Mouse (Mus musculus) erythroblast, embryonic 14.5 days (primary cell): ENCODE results near the gene Gpr55. TPM values are rescaled to one million over a fixed set of nuclear protein-coding genes. Genes with fewer than 3 reads are reported as not detected.

Source experiments
- H3K27me3 ChIP-seq: 2 replicates; pipeline ENCODE4 v1.6.1; 2012; ENCODE audit warnings: inconsistent platforms; ENCODE audit not compliant: control insufficient read depth
- H3K36me3 ChIP-seq: 2 replicates; pipeline ENCODE4 v1.6.1; 2012; ENCODE audit warnings: mild to moderate bottlenecking, inconsistent platforms; ENCODE audit not compliant: control insufficient read depth
- H3K4me1 ChIP-seq: 2 replicates; pipeline ENCODE4 v1.6.1; 2012; ENCODE audit warnings: inconsistent platforms; ENCODE audit not compliant: control insufficient read depth
- H3K4me3 ChIP-seq: replicated peaks from 2 replicates; pipeline ENCODE3; 2012; ENCODE audit warnings: moderate library complexity, mild to moderate bottlenecking, inconsistent platforms
- H3K9me3 ChIP-seq: 2 replicates; pipeline ENCODE4 v1.6.1; 2012; ENCODE audit warnings: low read length, inconsistent platforms, mixed read lengths; ENCODE audit not compliant: control insufficient read depth
- GATA1 ChIP-seq: IDR thresholded peaks from 2 replicates; pipeline ENCODE4 v1.6.1; 2012; ENCODE audit warnings: low read length, inconsistent platforms, mixed read lengths
- TAL1 ChIP-seq: IDR thresholded peaks from 3 replicates; pipeline ENCODE4 v1.6.1; 2012; ENCODE audit warnings: low read length, inconsistent platforms, mixed read lengths
- polyA plus RNA-seq: library from polyadenylated mRNA; stranded (reverse); fragments of >175 nt; gene quantifications from 2 replicates; pipeline ENCODE4 v1.2.3, GENCODE M21; 2012

Gpr55 gene
- polyA plus RNA-seq, 1 experiment, result not detected

GRCm38 (mm10) chr1:85962081-85962480 lies 1.3 kb upstream of the Gpr55 start:
- Histone ChIP-seq H3K27me3 (no peaks in the 10 kb centered on the region), H3K4me1 (no peaks in the 10 kb centered on the region), H3K4me3 (no peak overlapping the region), H3K9me3 (no peaks in the 10 kb centered on the region), H3K36me3 (no peaks in the 10 kb centered on the region)
- TF ChIP-seq GATA1 (no peak), TAL1 (no peak)

GRCm38 (mm10) chr1:85959889-85960276 lies 924 bp downstream of the Gpr55 start:
- TF ChIP-seq TAL1 (no peak), GATA1 (no peak)
- no peaks in the 10 kb centered on the region for H3K4me1 ChIP-seq

GRCm38 (mm10) chr1:85959129-85959888 lies 1.5 kb downstream of the Gpr55 start:
- Histone ChIP-seq H3K27me3 (no peaks in the 10 kb centered on the region), H3K4me3 (no peak overlapping the region), H3K9me3 (no peaks in the 10 kb centered on the region), H3K4me1 (no peaks in the 10 kb centered on the region), H3K36me3 (no peaks in the 10 kb centered on the region)
- TF ChIP-seq TAL1 (no peak), GATA1 (no peak)

More at GRCm38 (mm10) chr1:85959889-85960276, 924 bp downstream of the Gpr55 start:
- no peaks in the 10 kb centered on the region for H3K36me3 ChIP-seq
- H3K27me3 ChIP-seq, result no peaks in the 10 kb centered on the region
- H3K9me3 ChIP-seq, result no peaks in the 10 kb centered on the region
- no peak overlapping the region for H3K4me3 ChIP-seq

- H3K27me3 ChIP-seq, result no peaks in the 10 kb centered on the region
- no peaks in the 10 kb centered on the region for H3K9me3 ChIP-seq
- H3K4me3 ChIP-seq, result no peak overlapping the region
- no peak for TF ChIP-seq TAL1
- TF ChIP-seq GATA1, result no peak
- H3K4me1 ChIP-seq, result no peaks in the 10 kb centered on the region
- H3K36me3 ChIP-seq, result no peaks in the 10 kb centered on the region
Observed at GRCm38 (mm10) chr1:85957942-85958619, 2.7 kb downstream of the Gpr55 start.

GRCm38 (mm10) chr1:85957290-85957689 lies 3.5 kb downstream of the Gpr55 start:
- H3K36me3 ChIP-seq, result no peaks in the 10 kb centered on the region
- no peaks in the 10 kb centered on the region for H3K9me3 ChIP-seq
- no peaks in the 10 kb centered on the region for H3K4me1 ChIP-seq
- H3K27me3 ChIP-seq, result no peaks in the 10 kb centered on the region
- no peak for TF ChIP-seq TAL1
- no peak for TF ChIP-seq GATA1
- no peak overlapping the region for H3K4me3 ChIP-seq

GRCm38 (mm10) chr1:85955150-85955549 lies 5.7 kb downstream of the Gpr55 start:
- H3K36me3 ChIP-seq, result no peaks in the 10 kb centered on the region
- H3K9me3 ChIP-seq, result no peaks in the 10 kb centered on the region
- no peaks in the 10 kb centered on the region for H3K4me1 ChIP-seq
- no peak for TF ChIP-seq TAL1
- no peak for TF ChIP-seq GATA1
- H3K27me3 ChIP-seq, result no peaks in the 10 kb centered on the region
- H3K4me3 ChIP-seq, result no peak overlapping the region

- no peak for TF ChIP-seq TAL1
- no peak for TF ChIP-seq GATA1
- Histone ChIP-seq H3K27me3 (no peaks in the 10 kb centered on the region), H3K9me3 (peaks cover 3% of the 10 kb centered on the region; the same call in 1 of the 2 replicates), H3K4me3 (no peak overlapping the region), H3K36me3 (no peaks in the 10 kb centered on the region), H3K4me1 (no peaks in the 10 kb centered on the region)
Observed at GRCm38 (mm10) chr1:85949085-85949684, 11.6 kb downstream of the Gpr55 start.

- H3K36me3 ChIP-seq, result no peaks in the 10 kb centered on the region
- no peak for TF ChIP-seq TAL1
- no peak for TF ChIP-seq GATA1
Observed at GRCm38 (mm10) chr1:85942318-85942717, 18.5 kb downstream of the Gpr55 start.

GRCm38 (mm10) chr1:85937323-85937722 lies 23.5 kb downstream of the Gpr55 start:
- H3K9me3 ChIP-seq, result no peaks in the 10 kb centered on the region
- no peak overlapping the region for H3K4me3 ChIP-seq
- H3K36me3 ChIP-seq, result no peaks in the 10 kb centered on the region
- no peaks in the 10 kb centered on the region for H3K4me1 ChIP-seq
- TF ChIP-seq GATA1 (no peak), TAL1 (no peak)
- H3K27me3 ChIP-seq, result 0 out of 2 replicates have a peak, but pooled peaks cover 3% of the 10 kb centered on the region

More at GRCm38 (mm10) chr1:85942318-85942717, 18.5 kb downstream of the Gpr55 start:
- Histone ChIP-seq H3K27me3 (no peaks in the 10 kb centered on the region), H3K4me1 (no peaks in the 10 kb centered on the region), H3K9me3 (peaks cover 3% of the 10 kb centered on the region; the same call in 1 of the 2 replicates), H3K4me3 (no peak overlapping the region)
